Mouse (Mus musculus) adrenal gland, postnatal 10 days (tissue): ENCODE measurements around the gene Gatd1. TPM values are rescaled to one million over a fixed set of nuclear protein-coding genes. Genes with fewer than 3 reads are reported as not detected.

Source experiments
- DNase-seq: peaks from one replicate; pipeline ENCODE4 v3.0.0; 2021; ENCODE audit warnings: mixed read lengths
- total RNA-seq, 2 experiments: library from RNA; stranded (reverse); gene quantifications; 2 replicates each; pipeline ENCODE4 v1.2.3; 2021

Gatd1 gene
- total RNA-seq, 2 experiments from 2014 or later = 26.2 to 39.2 TPM

- no peak for DNase-seq
Measured at GRCm38 (mm10) chr7:141442199-141442598, 28.3 kb upstream of the Gatd1 start.

GRCm38 (mm10) chr7:141441460-141441859, 27.5 kb upstream of the Gatd1 start:
- DNase-seq = no peak

GRCm38 (mm10) chr7:141440613-141441012, 26.7 kb upstream of the Gatd1 start:
- peak; percentile 78 for DNase-seq

GRCm38 (mm10) chr7:141439811-141440210, 25.9 kb upstream of the Gatd1 start:
- no peak for DNase-seq

GRCm38 (mm10) chr7:141439140-141439679, 25.3 kb upstream of the Gatd1 start:
- DNase-seq = no peak

- DNase-seq = no peak
Measured at GRCm38 (mm10) chr7:141438201-141438968, 24.4 kb upstream of the Gatd1 start.

GRCm38 (mm10) chr7:141437178-141438120, 23.5 kb upstream of the Gatd1 start, which contains the start of gene Slc25a22:
Gene Slc25a22, minus strand, starts transcription at chr7:141437892.
- DNase-seq = peak; percentile 90

- DNase-seq = no peak
Measured at GRCm38 (mm10) chr7:141436523-141436892, 22.6 kb upstream of the Gatd1 start.

- no peak for DNase-seq
Measured at GRCm38 (mm10) chr7:141435856-141436522, 22.1 kb upstream of the Gatd1 start.

GRCm38 (mm10) chr7:141435129-141435855, 21.4 kb upstream of the Gatd1 start:
- peak; percentile 82 for DNase-seq

- DNase-seq = peak; percentile 73
Measured at GRCm38 (mm10) chr7:141434464-141434863, 20.5 kb upstream of the Gatd1 start.

GRCm38 (mm10) chr7:141433517-141434400, 19.8 kb upstream of the Gatd1 start:
- no peak for DNase-seq

- peak; percentile 87 for DNase-seq
Measured at GRCm38 (mm10) chr7:141432741-141433516, 19.0 kb upstream of the Gatd1 start.

- peak; percentile 88 for DNase-seq
Measured at GRCm38 (mm10) chr7:141432186-141432611, 18.3 kb upstream of the Gatd1 start.

GRCm38 (mm10) chr7:141431434-141432185, 17.7 kb upstream of the Gatd1 start:
- no peak for DNase-seq

- no peak for DNase-seq
Measured at GRCm38 (mm10) chr7:141430585-141431240, 16.8 kb upstream of the Gatd1 start.

- DNase-seq = peak; percentile 68
Measured at GRCm38 (mm10) chr7:141429840-141430584, 16.1 kb upstream of the Gatd1 start.
